Mouse (Mus musculus) lung, postnatal 0 days (tissue): ENCODE measurements around the gene Gm20547. TPM values are rescaled to one million over a fixed set of nuclear protein-coding genes. Genes with fewer than 3 reads are reported as not detected.
A peak's percentile ranks its signal among the peaks of the same experiment; 100 is the strongest.

Source experiments
- ATAC-seq: fragments of 200-750 bp; cut with Nextera tagmentation; 2 replicates; pipeline ENCODE4 v1.8.0; 2017; ENCODE audit warnings: moderate library complexity
- DNase-seq: peaks from one replicate; pipeline ENCODE4 v3.0.0-alpha.2; 2016; ENCODE audit warnings: low spot score
- H3K27ac ChIP-seq: fragments of 300-500 bp; sonication (generic); 2 replicates; pipeline ENCODE4 v1.5.1; 2014; ENCODE audit warnings: antibody characterized with exemption, mild to moderate bottlenecking, low read length, mixed read lengths
- H3K27me3 ChIP-seq: fragments of 300-500 bp; sonication (generic); replicated peaks from 2 replicates; pipeline ENCODE4 v1.6.1; 2014; ENCODE audit warnings: low read length, mixed read lengths; ENCODE audit not compliant: insufficient read depth
- H3K36me3 ChIP-seq: fragments of 300-500 bp; sonication (generic); 2 replicates; pipeline ENCODE4 v1.6.1; 2014; ENCODE audit warnings: low read length, mixed read lengths; ENCODE audit not compliant: insufficient read depth
- H3K4me1 ChIP-seq: fragments of 300-500 bp; sonication (generic); 2 replicates; pipeline ENCODE4 v1.6.1; 2014; ENCODE audit warnings: antibody characterized with exemption, low read depth, low read length, mixed read lengths; ENCODE audit not compliant: insufficient read depth
- H3K4me2 ChIP-seq: fragments of 300-500 bp; sonication (generic); replicated peaks from 2 replicates; pipeline ENCODE4 v1.6.1; 2014; ENCODE audit warnings: low read depth, mild to moderate bottlenecking, low read length, moderate library complexity, mixed read lengths
- H3K4me3 ChIP-seq: fragments of 300-500 bp; sonication (generic); 2 replicates; pipeline ENCODE4 v1.5.1; 2014; ENCODE audit warnings: low read depth, low read length
- H3K9ac ChIP-seq: fragments of 300-500 bp; sonication (generic); replicated peaks from 2 replicates; pipeline ENCODE4 v1.6.1; 2014; ENCODE audit warnings: low read depth, mild to moderate bottlenecking
- H3K9me3 ChIP-seq: fragments of 300-500 bp; sonication (generic); 2 replicates; pipeline ENCODE4 v1.6.1; 2016; ENCODE audit warnings: low read length, mixed read lengths
- CTCF ChIP-seq: IDR thresholded peaks from 2 replicates; pipeline ENCODE4 v1.5.1; 2016; ENCODE audit warnings: antibody characterized with exemption, mild to moderate bottlenecking
- EP300 ChIP-seq: IDR thresholded peaks from 2 replicates; pipeline ENCODE4 v1.6.1; 2016; ENCODE audit warnings: antibody characterized with exemption, mild to moderate bottlenecking, control low read depth
- WGBS: fragments of 180-500 bp; shearing (Covaris S2); extraction: QIAGEN DNeasy Blood & Tissue Kit; methylation state at CpG from one replicate; pipeline ENCODE4 v1.1.7; 2014; 5-methylcytosine and 5-hydroxymethylcytosine counted together
- polyA plus RNA-seq: library from polyadenylated mRNA; unstranded; fragments of >200 nt; fragmentation: Nextera tagmentation; extraction: Ambion mirVana; gene quantifications from 2 replicates; pipeline ENCODE4 v1.2.1, GENCODE M21; 2015

Gene Gm20547
- not detected in 2 replicates for polyA plus RNA-seq

- Histone ChIP-seq H3K9me3 (no peaks in the 10 kb centered on the region), H3K27me3 (no peaks in the 10 kb centered on the region), H3K4me3 (no peak within 1 kb of the TSS), H3K9ac (no peak within 1 kb of the TSS), H3K27ac (no peak within 1 kb of the TSS), H3K4me1 (no peaks in the 10 kb centered on the region), H3K36me3 (no peaks in the 10 kb centered on the region), H3K4me2 (peak within 1 kb of the TSS; percentile 36)
- no peak for TF ChIP-seq EP300
- no peak for TF ChIP-seq CTCF
- ATAC-seq (no peak), DNase-seq (no peak)
- 7% methylated on average over 15 of the region's 15 CpGs for WGBS
These were observed at the start of gene Gm20547 for GRCm38 (mm10) chr17:34881683-34882310. Gene Gm20547, minus strand, starts transcription at chr17:34882042.

GRCm38 (mm10) chr17:34931061-34931734, 49.4 kb upstream of the Gm20547 start, which contains the start of gene Neu1:
Gene Neu1, plus strand, starts transcription at chr17:34931253.
- peak; percentile 99 for ATAC-seq
- H3K9me3 ChIP-seq = no peaks in the 10 kb centered on the region
- TF ChIP-seq EP300 (peak; percentile 44; the same call in 1 of the 2 replicates), CTCF (peak; percentile 85)
- peak within 1 kb of the TSS; percentile 55 for H3K9ac ChIP-seq
- H3K27me3 ChIP-seq = no peaks in the 10 kb centered on the region
- peak; percentile 99 for DNase-seq
- H3K36me3 ChIP-seq = 0 out of 2 replicates have a peak, but pooled peaks cover 2% of the 10 kb centered on the region
- H3K4me2 ChIP-seq = peak within 1 kb of the TSS; percentile 91
- H3K4me3 ChIP-seq = peak within 1 kb of the TSS; percentile 60
- H3K4me1 ChIP-seq = peaks cover 7% of the 10 kb centered on the region; the same call in 1 of the 2 replicates
- H3K27ac ChIP-seq = peak within 1 kb of the TSS; percentile 40; the same call in 1 of the 2 replicates
- WGBS = 0% methylated on average over 37 of the region's 38 CpGs

DNA sequence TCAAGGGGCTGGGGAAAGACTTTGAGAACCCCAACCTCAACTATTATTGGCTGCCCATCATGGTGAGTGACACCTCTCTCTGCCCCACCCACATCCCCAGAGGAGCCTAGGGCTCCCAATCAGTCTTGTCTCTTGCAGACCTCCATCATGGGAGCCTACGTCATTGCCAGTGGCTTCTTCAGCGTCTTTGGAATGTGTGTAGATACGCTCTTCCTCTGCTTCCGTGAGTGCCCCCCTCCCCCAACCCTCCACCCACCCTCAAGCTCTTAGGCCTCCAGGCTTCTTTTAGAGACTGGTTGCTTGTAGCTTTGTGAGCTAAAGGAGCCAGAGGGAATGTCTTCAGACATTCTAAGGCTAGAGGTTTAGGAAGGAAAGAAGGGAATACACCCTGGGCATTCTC, 47.0 kb upstream of the Gm20547 start:
- DNase-seq (no peak), ATAC-seq (no peak)
- Histone ChIP-seq H3K27me3 (no peaks in the 10 kb centered on the region), H3K27ac (no peak overlapping the region), H3K9ac (no peak overlapping the region), H3K9me3 (no peaks in the 10 kb centered on the region), H3K4me2 (no peak overlapping the region), H3K36me3 (no peaks in the 10 kb centered on the region), H3K4me3 (no peak overlapping the region), H3K4me1 (peaks cover 7% of the 10 kb centered on the region; the same call in 1 of the 2 replicates)
- 36% methylated on average over 4 of the region's 4 CpGs for whole genome bisulfite sequencing
- TF ChIP-seq EP300 (no peak), CTCF (no peak)

GRCm38 (mm10) chr17:34927306-34928019, 45.6 kb upstream of the Gm20547 start:
- H3K36me3 ChIP-seq = no peaks in the 10 kb centered on the region
- H3K4me2 ChIP-seq = no peak overlapping the region
- 59% methylated on average over 18 of the region's 18 CpGs for WGBS
- TF ChIP-seq EP300 (no peak), CTCF (no peak)
- peak; percentile 60 for DNase-seq
- peak overlapping the region; percentile 26; the same call in 1 of the 2 replicates for H3K27ac ChIP-seq
- no peak overlapping the region for H3K4me3 ChIP-seq
- peaks cover 7% of the 10 kb centered on the region; the same call in 1 of the 2 replicates for H3K4me1 ChIP-seq
- peak; percentile 11; the same call in 1 of the 2 replicates for ATAC-seq
- no peaks in the 10 kb centered on the region for H3K9me3 ChIP-seq
- H3K9ac ChIP-seq = 0 out of 2 replicates have a peak overlapping the region, but pooled peaks have one; percentile 12
- no peaks in the 10 kb centered on the region for H3K27me3 ChIP-seq

DNA sequence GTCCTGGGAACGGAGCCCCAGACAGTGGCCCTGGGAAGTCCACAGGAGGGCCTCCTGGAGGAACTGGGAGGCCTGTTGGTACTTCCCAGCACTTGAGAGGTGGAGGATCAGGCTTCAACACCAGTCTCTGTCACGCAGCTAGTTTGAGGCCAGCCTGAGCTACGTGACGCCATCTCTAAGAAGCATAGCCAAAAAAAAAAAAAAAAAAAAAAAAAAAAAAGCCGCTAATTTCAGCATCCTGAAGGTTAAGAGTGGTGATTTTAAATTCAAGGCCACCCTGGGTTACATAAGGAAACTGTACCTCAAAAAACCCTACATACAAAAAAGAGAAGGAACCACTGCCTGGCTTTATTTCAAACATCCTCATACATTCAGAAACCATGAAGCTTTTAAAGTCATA, 42.4 kb upstream of the Gm20547 start:
- TF ChIP-seq EP300 (no peak), CTCF (no peak)
- WGBS = 62% methylated on average over 5 of the region's 5 CpGs
- Histone ChIP-seq H3K9ac (no peak overlapping the region), H3K9me3 (no peaks in the 10 kb centered on the region), H3K27me3 (no peaks in the 10 kb centered on the region), H3K36me3 (no peaks in the 10 kb centered on the region), H3K4me1 (no peaks in the 10 kb centered on the region), H3K27ac (no peak overlapping the region), H3K4me3 (no peak overlapping the region), H3K4me2 (no peak overlapping the region)
- ATAC-seq = no peak
- DNase-seq = no peak

GRCm38 (mm10) chr17:34922939-34923338, 41.1 kb upstream of the Gm20547 start:
- DNase-seq = no peak
- 55% methylated on average over 6 of the region's 6 CpGs for WGBS

More at GRCm38 (mm10) chr17:34922939-34923338, 41.1 kb upstream of the Gm20547 start:
- no peak overlapping the region for H3K4me2 ChIP-seq
- no peaks in the 10 kb centered on the region for H3K4me1 ChIP-seq
- H3K27me3 ChIP-seq = no peaks in the 10 kb centered on the region
- H3K4me3 ChIP-seq = no peak overlapping the region
- no peak overlapping the region for H3K9ac ChIP-seq
- TF ChIP-seq CTCF (peak; percentile 34; the same call in 1 of the 2 replicates), EP300 (no peak)
- no peak overlapping the region for H3K27ac ChIP-seq
- ATAC-seq = no peak
- H3K36me3 ChIP-seq = no peaks in the 10 kb centered on the region
- no peaks in the 10 kb centered on the region for H3K9me3 ChIP-seq
